Mouse (Mus musculus) kidney, adult 18-20 months (tissue): Measurements from ENCODE around the gene Ccr1.

Source experiments
- DNase-seq: peaks from one replicate; pipeline ENCODE4 v3.0.0; 2021

Ccr1 gene

GRCm38 (mm10) chr9:123925101-123925946 is 43.2 kb downstream of the Ccr1 start:
- DNase-seq: peak; percentile 87

GRCm38 (mm10) chr9:123924589-123925066 is 43.9 kb downstream of the Ccr1 start:
- peak; percentile 91 for DNase-seq

- DNase-seq: peak; percentile 57
Observed at GRCm38 (mm10) chr9:123924035-123924434, 44.5 kb downstream of the Ccr1 start.

- DNase-seq: no peak
Observed at GRCm38 (mm10) chr9:123923146-123923991, 45.1 kb downstream of the Ccr1 start.
